Mouse (Mus musculus) neural tube, embryonic 12.5 days (tissue): ENCODE data around the gene Gm12216. TPM values are rescaled to one million over a fixed set of nuclear protein-coding genes. Genes with fewer than 3 reads are reported as not detected.

Source experiments
- ATAC-seq: fragments of 200-750 bp; cut with Nextera tagmentation; 2 replicates; pipeline ENCODE4 v1.8.0; 2017; ENCODE audit warnings: low read depth, mild to moderate bottlenecking, moderate TSS enrichment, moderate library complexity; ENCODE audit not compliant: low FRiP score
- H3K27ac ChIP-seq: fragments of 300-500 bp; sonication (generic); 2 replicates; pipeline ENCODE4 v1.5.1; 2016
- H3K27me3 ChIP-seq: fragments of 300-500 bp; sonication (generic); replicated peaks from 2 replicates; pipeline ENCODE4 v1.6.1; 2016; ENCODE audit warnings: mild to moderate bottlenecking
- H3K36me3 ChIP-seq: fragments of 300-500 bp; sonication (generic); 2 replicates; pipeline ENCODE4 v1.6.1; 2016; ENCODE audit warnings: mild to moderate bottlenecking
- H3K4me1 ChIP-seq: fragments of 300-500 bp; sonication (generic); 2 replicates; pipeline ENCODE4 v1.6.1; 2016
- H3K4me2 ChIP-seq: fragments of 300-500 bp; sonication (generic); replicated peaks from 2 replicates; pipeline ENCODE4 v1.6.1; 2016; ENCODE audit warnings: mild to moderate bottlenecking
- H3K4me3 ChIP-seq: fragments of 300-500 bp; sonication (generic); 2 replicates; pipeline ENCODE4 v1.5.1; 2016
- H3K9ac ChIP-seq: fragments of 300-500 bp; sonication (generic); 2 replicates; pipeline ENCODE4 v1.6.1; 2016; ENCODE audit warnings: mild to moderate bottlenecking
- H3K9me3 ChIP-seq: fragments of 300-500 bp; sonication (generic); 2 replicates; pipeline ENCODE4 v1.6.1; 2016; ENCODE audit warnings: mild to moderate bottlenecking
- WGBS: fragments of 180-500 bp; shearing (Covaris S2); methylation state at CpG from one replicate; pipeline ENCODE4 v1.1.7; 2016; 5-methylcytosine and 5-hydroxymethylcytosine counted together
- polyA plus RNA-seq: library from polyadenylated mRNA; unstranded; fragments of >200 nt; fragmentation: Nextera tagmentation; extraction: Ambion mirVana; gene quantifications from 2 replicates; pipeline ENCODE4 v1.2.1, GENCODE M21; 2016

Gene Gm12216
- polyA plus RNA-seq, 1 experiment from 2014 or later: not detected

GRCm38 (mm10) chr11:53813001-53813868, 45.8 kb downstream of the Gm12216 start:
- H3K27ac ChIP-seq: no peak overlapping the region
- WGBS: 85% methylated on average over 16 of the region's 16 CpGs
- H3K27me3 ChIP-seq: no peaks in the 10 kb centered on the region
- no peak overlapping the region for H3K4me2 ChIP-seq
- no peaks in the 10 kb centered on the region for H3K9me3 ChIP-seq
- H3K4me1 ChIP-seq: no peaks in the 10 kb centered on the region
- H3K4me3 ChIP-seq: no peak overlapping the region
- no peaks in the 10 kb centered on the region for H3K36me3 ChIP-seq
- no peak overlapping the region for H3K9ac ChIP-seq
- ATAC-seq: no peak

- 81% methylated on average over 3 of the region's 3 CpGs for WGBS
- ATAC-seq: no peak
- H3K4me2 ChIP-seq: no peak overlapping the region
- H3K4me1 ChIP-seq: no peaks in the 10 kb centered on the region
- no peak overlapping the region for H3K27ac ChIP-seq
- no peaks in the 10 kb centered on the region for H3K36me3 ChIP-seq
- no peaks in the 10 kb centered on the region for H3K9me3 ChIP-seq
- H3K9ac ChIP-seq: no peak overlapping the region
- H3K4me3 ChIP-seq: no peak overlapping the region
- H3K27me3 ChIP-seq: no peaks in the 10 kb centered on the region
These were observed 47.7 kb downstream of the Gm12216 start for GRCm38 (mm10) chr11:53811312-53811711.

GRCm38 (mm10) chr11:53810749-53811148, 48.3 kb downstream of the Gm12216 start:
- no peaks in the 10 kb centered on the region for H3K36me3 ChIP-seq
- no peak overlapping the region for H3K4me2 ChIP-seq
- ATAC-seq: no peak
- H3K9me3 ChIP-seq: no peaks in the 10 kb centered on the region
- H3K4me1 ChIP-seq: no peaks in the 10 kb centered on the region
- no peak overlapping the region for H3K4me3 ChIP-seq
- H3K27me3 ChIP-seq: no peaks in the 10 kb centered on the region
- no peak overlapping the region for H3K27ac ChIP-seq
- 86% methylated on average over 2 of the region's 2 CpGs for WGBS
- no peak overlapping the region for H3K9ac ChIP-seq

DNA sequence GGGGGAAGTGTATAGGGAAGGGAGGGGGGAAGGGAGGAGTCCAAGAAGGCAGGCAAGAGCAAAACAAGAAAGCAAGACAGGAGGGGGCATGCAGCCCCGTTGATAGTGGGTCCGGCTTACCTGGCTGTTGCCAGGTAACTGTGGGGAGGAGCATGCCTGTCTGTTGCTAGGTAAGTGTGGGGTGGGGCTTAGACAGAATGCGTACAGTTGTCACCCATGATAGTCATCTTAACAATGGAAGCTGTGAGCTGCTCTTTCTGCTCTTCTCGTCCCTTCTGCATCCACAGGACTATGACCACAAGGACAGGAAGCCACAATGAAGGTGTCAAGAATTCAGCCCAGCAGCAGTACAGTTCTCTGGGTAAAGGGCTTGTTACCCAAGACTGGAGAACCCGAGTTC, 48.9 kb downstream of the Gm12216 start:
- Histone ChIP-seq H3K4me3 (no peak overlapping the region), H3K4me2 (no peak overlapping the region), H3K4me1 (no peaks in the 10 kb centered on the region), H3K36me3 (no peaks in the 10 kb centered on the region), H3K9ac (no peak overlapping the region), H3K27ac (no peak overlapping the region), H3K9me3 (no peaks in the 10 kb centered on the region), H3K27me3 (no peaks in the 10 kb centered on the region)
- no peak for ATAC-seq
- 70% methylated on average over 5 of the region's 5 CpGs for WGBS

GRCm38 (mm10) chr11:53809354-53809753, 49.7 kb downstream of the Gm12216 start:
- Histone ChIP-seq H3K4me2 (no peak overlapping the region), H3K4me3 (no peak overlapping the region), H3K27me3 (no peaks in the 10 kb centered on the region), H3K4me1 (no peaks in the 10 kb centered on the region), H3K36me3 (no peaks in the 10 kb centered on the region), H3K27ac (no peak overlapping the region), H3K9ac (no peak overlapping the region), H3K9me3 (no peaks in the 10 kb centered on the region)
- no peak for ATAC-seq
- WGBS: 48% methylated on average over 5 of the region's 5 CpGs

- Histone ChIP-seq H3K4me3 (no peak overlapping the region), H3K27me3 (no peaks in the 10 kb centered on the region), H3K27ac (no peak overlapping the region), H3K4me1 (no peaks in the 10 kb centered on the region), H3K9ac (no peak overlapping the region), H3K4me2 (no peak overlapping the region), H3K36me3 (no peaks in the 10 kb centered on the region), H3K9me3 (no peaks in the 10 kb centered on the region)
- WGBS: 72% methylated on average over 9 of the region's 9 CpGs
- ATAC-seq: no peak
These were observed 53.3 kb downstream of the Gm12216 start for GRCm38 (mm10) chr11:53805786-53806185.

DNA sequence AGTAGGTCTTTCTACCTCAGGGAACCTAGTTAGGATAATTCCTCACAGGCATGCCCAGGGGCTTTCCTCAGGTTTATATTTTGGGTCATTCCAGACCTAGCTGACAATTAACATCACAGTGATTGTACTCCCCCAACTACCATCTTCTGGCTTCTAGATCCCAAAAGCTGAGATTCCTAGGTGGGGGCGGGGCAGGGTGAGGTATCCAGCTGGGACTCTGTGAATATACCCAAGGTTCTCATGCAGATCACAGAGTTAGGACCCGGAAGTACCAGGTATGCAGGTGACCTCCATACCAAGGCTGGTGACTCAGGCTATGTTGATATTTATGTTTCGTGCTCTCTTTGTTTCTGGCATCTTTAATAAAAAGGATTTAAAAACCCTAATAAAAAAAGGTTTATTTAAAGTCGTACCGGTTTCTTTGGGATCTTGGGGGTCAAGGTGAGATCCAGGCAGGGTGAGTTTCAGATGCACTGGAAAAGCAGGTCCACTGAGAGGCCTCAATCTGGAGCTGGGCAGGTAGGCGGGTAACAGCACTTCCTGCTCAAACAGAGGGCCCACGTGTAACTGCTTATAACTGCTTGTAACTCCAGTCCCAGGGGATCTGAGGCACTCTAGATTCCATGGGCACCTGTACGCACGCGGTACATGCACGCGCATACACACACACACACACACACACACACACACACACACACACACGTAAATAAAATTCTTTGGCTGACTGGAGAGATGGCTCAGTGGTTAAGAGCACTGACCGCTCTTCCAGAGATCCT, 54.3 kb downstream of the Gm12216 start:
- Histone ChIP-seq H3K36me3 (no peaks in the 10 kb centered on the region), H3K4me1 (no peaks in the 10 kb centered on the region), H3K9ac (no peak overlapping the region), H3K4me2 (no peak overlapping the region), H3K9me3 (no peaks in the 10 kb centered on the region), H3K4me3 (no peak overlapping the region), H3K27me3 (no peaks in the 10 kb centered on the region), H3K27ac (no peak overlapping the region)
- no peak for ATAC-seq
- WGBS: 85% methylated on average over 14 of the region's 14 CpGs

GRCm38 (mm10) chr11:53803494-53803893, 55.6 kb downstream of the Gm12216 start:
- no peak overlapping the region for H3K27ac ChIP-seq
- no peaks in the 10 kb centered on the region for H3K9me3 ChIP-seq
- 90% methylated on average over 6 of the region's 6 CpGs for WGBS
- no peaks in the 10 kb centered on the region for H3K4me1 ChIP-seq
- no peaks in the 10 kb centered on the region for H3K27me3 ChIP-seq
- no peak for ATAC-seq
- H3K9ac ChIP-seq: no peak overlapping the region
- H3K4me2 ChIP-seq: no peak overlapping the region
- H3K4me3 ChIP-seq: no peak overlapping the region
- no peaks in the 10 kb centered on the region for H3K36me3 ChIP-seq

DNA sequence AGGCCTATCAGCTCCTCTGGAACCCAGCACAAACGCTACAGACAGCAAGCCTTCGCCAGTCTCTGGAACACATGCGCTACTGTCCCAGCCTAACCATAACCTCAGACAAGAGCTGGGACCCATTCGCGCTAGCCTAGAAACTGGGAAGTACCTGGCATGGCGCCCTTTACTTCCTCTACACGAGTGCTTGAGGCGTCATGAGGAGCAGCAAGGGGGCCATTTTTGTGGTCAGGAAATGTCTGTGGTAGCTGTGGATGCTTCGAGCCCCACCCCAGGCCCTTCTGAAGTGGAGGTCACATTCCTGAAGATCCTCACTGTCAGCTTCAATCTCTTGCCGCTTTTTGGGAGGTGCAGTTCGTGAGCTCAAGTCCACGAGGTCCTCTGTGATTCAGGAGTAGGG, 56.0 kb downstream of the Gm12216 start:
- Histone ChIP-seq H3K9me3 (no peaks in the 10 kb centered on the region), H3K9ac (no peak overlapping the region), H3K27me3 (no peaks in the 10 kb centered on the region), H3K36me3 (no peaks in the 10 kb centered on the region), H3K27ac (no peak overlapping the region), H3K4me1 (no peaks in the 10 kb centered on the region), H3K4me3 (no peak overlapping the region), H3K4me2 (no peak overlapping the region)
- 91% methylated on average over 12 of the region's 12 CpGs for WGBS
- ATAC-seq: no peak

DNA sequence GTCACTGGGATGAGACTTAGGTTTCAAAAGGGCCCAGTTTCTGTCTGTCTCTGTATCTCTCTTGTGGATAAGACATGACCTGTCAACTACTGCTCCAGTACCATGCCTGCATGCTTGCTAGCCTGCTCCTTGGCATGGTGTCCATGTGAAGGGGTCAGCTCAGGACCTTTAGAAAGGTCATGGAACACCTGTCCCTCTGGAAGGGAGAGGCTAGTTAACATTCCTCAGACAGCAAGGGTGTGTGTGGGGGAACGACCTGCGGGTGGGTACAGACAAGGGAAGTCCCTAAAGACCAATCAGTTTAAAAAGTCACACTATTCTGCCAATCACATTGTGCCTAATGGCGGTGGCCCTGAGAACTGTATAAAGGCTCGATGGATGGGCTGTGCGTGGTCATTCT, 58.1 kb downstream of the Gm12216 start:
- Histone ChIP-seq H3K4me2 (no peak overlapping the region), H3K36me3 (no peaks in the 10 kb centered on the region), H3K27ac (no peak overlapping the region), H3K9me3 (no peaks in the 10 kb centered on the region), H3K4me1 (no peaks in the 10 kb centered on the region; the same call in 1 of the 2 replicates), H3K27me3 (no peaks in the 10 kb centered on the region), H3K9ac (no peak overlapping the region), H3K4me3 (no peak overlapping the region)
- no peak for ATAC-seq
- 89% methylated on average over 5 of the region's 5 CpGs for WGBS

- H3K27ac ChIP-seq: no peak overlapping the region
- H3K27me3 ChIP-seq: no peaks in the 10 kb centered on the region
- H3K4me1 ChIP-seq: no peaks in the 10 kb centered on the region; the same call in 1 of the 2 replicates
- no peaks in the 10 kb centered on the region for H3K36me3 ChIP-seq
- no peak overlapping the region for H3K9ac ChIP-seq
- no peak overlapping the region for H3K4me2 ChIP-seq
- WGBS: 52% methylated on average over 4 of the region's 4 CpGs
- no peak for ATAC-seq
- H3K9me3 ChIP-seq: no peaks in the 10 kb centered on the region
- no peak overlapping the region for H3K4me3 ChIP-seq
These were observed 59.0 kb downstream of the Gm12216 start for GRCm38 (mm10) chr11:53800036-53800435.

DNA sequence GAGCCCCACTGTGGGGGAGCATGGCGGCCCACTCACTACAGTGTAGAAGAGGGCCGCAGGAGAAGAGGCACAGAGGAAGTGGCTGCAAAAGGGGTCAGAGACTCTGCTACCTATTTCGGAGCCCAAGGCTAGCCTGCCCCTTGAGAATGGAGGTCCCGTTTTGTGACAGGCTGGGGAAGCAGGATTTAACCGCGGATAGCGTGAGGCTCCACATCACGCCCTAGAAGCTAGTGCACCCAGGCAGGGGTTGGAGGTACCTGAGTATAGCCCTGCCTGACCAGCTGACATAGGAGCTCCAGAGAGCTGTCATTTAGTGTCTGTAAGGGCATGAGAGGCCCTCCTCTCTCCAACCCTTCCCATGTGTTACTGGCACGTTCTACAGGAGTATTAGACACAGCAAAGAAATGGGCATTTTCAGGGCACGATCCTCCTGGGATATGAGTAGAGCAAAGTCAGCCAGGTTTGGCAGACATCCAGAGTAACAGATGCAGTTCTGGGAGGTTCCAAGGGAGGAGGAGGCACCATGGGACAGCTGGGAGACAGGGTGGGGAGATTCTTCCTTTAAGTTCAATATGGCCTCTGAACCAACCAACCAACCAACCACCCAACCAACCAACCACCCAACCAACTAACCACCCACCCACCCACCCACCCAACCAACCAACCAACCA, 60.9 kb downstream of the Gm12216 start:
- no peak for ATAC-seq
- H3K36me3 ChIP-seq: no peaks in the 10 kb centered on the region

More for the DNA sequence above, 60.9 kb downstream of the Gm12216 start:
- Histone ChIP-seq H3K4me1 (no peaks in the 10 kb centered on the region; the same call in 1 of the 2 replicates), H3K9ac (no peak overlapping the region), H3K27ac (no peak overlapping the region), H3K9me3 (no peaks in the 10 kb centered on the region), H3K4me3 (no peak overlapping the region), H3K27me3 (no peaks in the 10 kb centered on the region), H3K4me2 (no peak overlapping the region)
- WGBS: 94% methylated on average over 10 of the region's 10 CpGs
